Mouse (Mus musculus) kidney, postnatal 14 days (tissue): ENCODE data around the gene F2rl2.

Experiments used
- DNase-seq: peaks from one replicate; pipeline ENCODE4 v3.0.0; 2022; ENCODE audit warnings: mixed read lengths

Gene F2rl2

GRCm38 (mm10) chr13:95705589-95705988 lies 8.9 kb downstream of the F2rl2 start:
- no peak for DNase-seq

- no peak for DNase-seq
Observed at GRCm38 (mm10) chr13:95712054-95712453, 15.4 kb downstream of the F2rl2 start.

- no peak for DNase-seq
Observed at GRCm38 (mm10) chr13:95712570-95713268, 16.1 kb downstream of the F2rl2 start.

- DNase-seq: no peak
Observed at GRCm38 (mm10) chr13:95714271-95714975, 17.8 kb downstream of the F2rl2 start.

- no peak for DNase-seq
Observed at GRCm38 (mm10) chr13:95715356-95715755, 18.7 kb downstream of the F2rl2 start.

- peak; percentile 75 for DNase-seq
Observed at GRCm38 (mm10) chr13:95719320-95720232, 22.9 kb downstream of the F2rl2 start.

- DNase-seq: no peak
Observed at GRCm38 (mm10) chr13:95730491-95730890, 33.8 kb downstream of the F2rl2 start.

- peak; percentile 11 for DNase-seq
Observed at GRCm38 (mm10) chr13:95739651-95740050, 43.0 kb downstream of the F2rl2 start.

GRCm38 (mm10) chr13:95741813-95742689 lies 45.4 kb downstream of the F2rl2 start:
- DNase-seq: no peak

GRCm38 (mm10) chr13:95742881-95743466 lies 46.3 kb downstream of the F2rl2 start:
- DNase-seq: no peak

GRCm38 (mm10) chr13:95745451-95745850 lies 48.8 kb downstream of the F2rl2 start:
- DNase-seq: no peak

GRCm38 (mm10) chr13:95746509-95746908 lies 49.9 kb downstream of the F2rl2 start:
- peak; percentile 53 for DNase-seq

- DNase-seq: no peak
Observed at GRCm38 (mm10) chr13:95747101-95747500, 50.4 kb downstream of the F2rl2 start.

- no peak for DNase-seq
Observed at GRCm38 (mm10) chr13:95747541-95747940, 50.9 kb downstream of the F2rl2 start.
